Mouse (Mus musculus) cortical plate, adult 2 months (tissue): ENCODE results near the gene Grin3b.

Source experiments
- CTCF ChIP-seq: fragments of 200-500 bp; IDR thresholded peaks from 2 replicates; pipeline ENCODE4 v1.5.1; 2011; ENCODE audit warnings: mild to moderate bottlenecking, control low read depth, low read length; ENCODE audit not compliant: insufficient read depth; ENCODE audit errors: extremely low read depth
- POLR2A ChIP-seq: fragments of 200-500 bp; IDR thresholded peaks from 2 replicates; pipeline ENCODE4 v1.6.1; 2011; ENCODE audit warnings: mild to moderate bottlenecking, low read length, control low read depth; ENCODE audit not compliant: insufficient read depth; ENCODE audit errors: extremely low read depth

DNA sequence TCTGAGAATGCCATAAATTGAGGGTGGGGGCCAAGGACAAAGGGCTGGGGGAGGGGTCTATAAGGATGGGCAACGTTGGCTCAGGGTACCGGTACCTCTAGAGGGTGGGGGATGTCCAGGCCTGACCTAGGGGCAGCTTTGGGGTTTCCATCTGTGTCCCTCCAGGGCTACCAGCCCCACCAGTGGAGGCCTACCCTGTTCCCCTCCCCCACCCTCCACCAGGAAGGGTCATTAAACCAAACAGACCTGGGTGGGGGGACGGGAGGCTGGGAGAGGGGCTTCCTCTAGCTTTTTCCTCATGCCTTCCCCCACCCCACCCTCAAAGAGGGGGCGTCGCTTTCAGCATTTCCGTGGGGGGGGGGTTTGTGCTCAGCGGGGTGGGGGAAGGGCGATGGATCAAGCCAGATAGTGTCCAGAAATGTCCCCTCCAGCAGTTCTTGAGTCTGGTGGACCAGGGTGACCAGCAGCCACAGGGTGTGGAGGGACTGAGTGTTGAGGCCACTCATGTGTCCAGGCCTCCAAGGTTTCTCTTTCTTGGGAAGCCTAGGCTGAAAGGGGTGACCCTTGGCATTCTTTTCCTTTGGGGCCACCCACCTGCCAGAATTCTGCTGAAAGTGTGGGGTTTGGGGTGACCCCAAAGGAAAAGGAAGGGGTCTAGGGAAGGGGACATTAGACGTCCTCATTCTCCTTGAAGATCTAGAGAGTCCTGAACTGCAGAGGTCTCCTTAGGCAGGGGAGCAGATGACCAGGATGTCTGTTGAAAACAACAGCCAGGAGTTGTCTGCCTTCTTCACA lies 41.4 kb upstream of the Grin3b start:
- no peak for TF ChIP-seq CTCF
- no peak for TF ChIP-seq POLR2A
